Mouse (Mus musculus) left cerebral cortex, adult 9 months (tissue): ENCODE results near the gene Zfp788.
"Not testable (repeated sequence)": the region's sequence is repeated elsewhere in the genome, so short reads cannot be mapped to it uniquely, and the experiment has no call there.

ENCODE experiments used
- DNase-seq, 2 experiments: peaks; one replicate each; pipeline ENCODE4 v3.0.0; 2022; ENCODE audit warnings: low spot score in 2 of 2

The Zfp788 gene

GRCm38 (mm10) chr7:41632409-41633220 lies at the start of gene Zfp788:
Gene Zfp788 (plus strand): TSS chr7:41633203.
- DNase-seq, result peak; percentile 97 to 98

- DNase-seq, result not testable (repeated sequence)
Observed at GRCm38 (mm10) chr7:41587831-41588230, 45.2 kb upstream of the Zfp788 start.

- DNase-seq, result no peak
Observed at GRCm38 (mm10) chr7:41598615-41599014, 34.4 kb upstream of the Zfp788 start.

GRCm38 (mm10) chr7:41599034-41599813 lies 33.8 kb upstream of the Zfp788 start, which contains the start of gene 2610021A01Rik:
Gene 2610021A01Rik (plus strand): TSS chr7:41599230.
- peak; percentile 86 to 94 for DNase-seq

- DNase-seq, result no peak
Observed at GRCm38 (mm10) chr7:41599932-41600548, 33.0 kb upstream of the Zfp788 start.

- DNase-seq, result no peak
Observed at GRCm38 (mm10) chr7:41611654-41612053, 21.3 kb upstream of the Zfp788 start.

- DNase-seq, result not testable (repeated sequence)
Observed at GRCm38 (mm10) chr7:41616241-41616640, 16.8 kb upstream of the Zfp788 start.

GRCm38 (mm10) chr7:41633221-41633984 lies 400 bp downstream of the Zfp788 start:
- DNase-seq, result peak; percentile 89 to 96

- not testable (repeated sequence) for DNase-seq
Observed at GRCm38 (mm10) chr7:41674326-41674725, 41.3 kb downstream of the Zfp788 start.
